17 mouse cellular contexts compared by ENCODE assay signal in genomic region chr3:68630261-68630660, GRCm38 (mm10).
"Had no signal": no experiment of that assay in that cellular context is flagged by ENCODE, and none has a peak within 500 bp of the region (broad histone marks: within the 10 kb centered on the region; RNA-seq: fewer than 3 reads in every experiment).

No protein-coding gene starts in this region.

- H3K9ac ChIP-seq: lung, embryonic 14.5 days; neural tube, embryonic 13.5 days; neural tube, embryonic 15.5 days had no signal

- H3K9me3 ChIP-seq: midbrain, embryonic 10.5 days; neural tube, embryonic 13.5 days; neural tube, embryonic 15.5 days had no signal

- ATAC-seq: midbrain, embryonic 16.5 days had no signal

- H3K4me1 ChIP-seq: neural tube, embryonic 13.5 days; neural tube, embryonic 15.5 days had no signal

- H3K27me3 ChIP-seq: neural tube, embryonic 13.5 days; neural tube, embryonic 15.5 days had no signal

- H3K4me3 ChIP-seq: midbrain, embryonic 10.5 days; myocyte; neural tube, embryonic 13.5 days; neural tube, embryonic 15.5 days had no signal

- H3K4me2 ChIP-seq: lung, embryonic 14.5 days; neural tube, embryonic 13.5 days; neural tube, embryonic 15.5 days had no signal

- DNase-seq: lung, adult 18-20 months; lung, embryonic 14.5 days; lung, postnatal 10 days; lung, postnatal 4 days; retina, postnatal 1 day; right cerebral cortex, adult 18-20 months; right cerebral cortex, postnatal 25 days; right cerebral cortex, postnatal 4 days; spleen, adult 18-20 months; thymus, adult 18-20 months; thymus, postnatal 14 days; thymus, postnatal 36 days had no signal

- H3K27ac ChIP-seq: midbrain, embryonic 10.5 days; neural tube, embryonic 13.5 days; neural tube, embryonic 15.5 days had no signal
